14 mouse cellular contexts compared by ENCODE assay signal in the genomic region with DNA sequence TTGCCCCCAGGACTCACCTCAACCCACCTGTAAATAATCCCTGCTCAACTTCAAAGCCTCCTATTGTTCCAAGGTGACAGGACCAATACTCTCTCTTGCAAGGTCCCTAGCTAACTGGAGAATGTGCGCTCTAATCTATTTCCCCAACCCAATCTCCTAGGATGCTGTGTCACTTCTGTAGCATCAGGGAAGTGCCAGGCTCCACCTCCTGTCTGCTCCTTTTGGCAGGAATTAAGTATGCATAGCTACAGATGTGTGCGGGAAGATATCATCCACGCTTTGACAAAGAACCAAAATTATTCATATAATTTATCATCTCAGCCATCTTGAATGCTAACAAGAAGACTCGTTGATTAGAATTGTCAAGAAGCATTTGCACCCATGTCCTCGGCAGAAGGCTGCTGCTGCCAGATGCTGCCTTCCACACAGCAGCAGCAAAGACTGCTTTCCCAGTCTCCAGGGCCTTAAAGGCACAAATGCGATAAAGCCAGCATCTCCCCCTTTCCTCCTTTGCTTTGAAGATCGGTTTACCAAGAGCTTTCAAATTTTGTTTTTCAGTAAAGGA.
"Had no signal": no experiment of that assay in that cellular context is flagged by ENCODE, and none has a peak within 500 bp of the region (broad histone marks: within the 10 kb centered on the region; RNA-seq: fewer than 3 reads in every experiment).

No protein-coding gene starts in this region.

- H3K9me3 ChIP-seq: liver, embryonic 13.5 days; midbrain, embryonic 13.5 days; neural tube, embryonic 12.5 days; neural tube, embryonic 15.5 days had no signal

- H3K27ac ChIP-seq: kidney, postnatal 0 days; layer of hippocampus, adult 2 months; liver, embryonic 13.5 days; midbrain, embryonic 13.5 days; neural tube, embryonic 12.5 days; neural tube, embryonic 15.5 days had no signal

- H3K4me3 ChIP-seq: layer of hippocampus, adult 2 months; liver, embryonic 13.5 days; midbrain, embryonic 13.5 days; neural tube, embryonic 12.5 days; neural tube, embryonic 15.5 days had no signal

- DNase-seq: kidney, postnatal 25 days; layer of hippocampus, adult 9-11 months; liver, embryonic 13.5 days; lung, adult 2 months; lung, postnatal 14 days; lung, postnatal 4 days; right cerebral cortex, postnatal 25 days; thymus, adult 18-20 months; thymus, postnatal 36 days had no signal

- H3K27me3 ChIP-seq: liver, embryonic 13.5 days; midbrain, embryonic 13.5 days; neural tube, embryonic 12.5 days; neural tube, embryonic 15.5 days had no signal

- ATAC-seq: midbrain, embryonic 13.5 days had no signal

- H3K9ac ChIP-seq: liver, embryonic 13.5 days; midbrain, embryonic 13.5 days; neural tube, embryonic 12.5 days; neural tube, embryonic 15.5 days had no signal

- H3K4me1 ChIP-seq: liver, embryonic 13.5 days; midbrain, embryonic 13.5 days; neural tube, embryonic 12.5 days; neural tube, embryonic 15.5 days had no signal

- H3K36me3 ChIP-seq: liver, embryonic 13.5 days; midbrain, embryonic 13.5 days; neural tube, embryonic 12.5 days; neural tube, embryonic 15.5 days had no signal

- H3K4me2 ChIP-seq: liver, embryonic 13.5 days; midbrain, embryonic 13.5 days; neural tube, embryonic 12.5 days; neural tube, embryonic 15.5 days had no signal
